Mouse (Mus musculus) embryonic facial prominence, embryonic 12.5 days (tissue): ENCODE results near the gene Slc35e3. TPM values are rescaled to one million over a fixed set of nuclear protein-coding genes. Genes with fewer than 3 reads are reported as not detected.
"Not testable (repeated sequence)": the region's sequence is repeated elsewhere in the genome, so short reads cannot be mapped to it uniquely, and the experiment has no call there.

Source experiments
- ATAC-seq: fragments of 200-750 bp; cut with Nextera tagmentation; 2 replicates; pipeline ENCODE4 v1.8.0; 2017; ENCODE audit not compliant: insufficient number of reproducible peaks, insufficient read depth, low FRiP score, low TSS enrichment
- H3K27ac ChIP-seq: fragments of 300-500 bp; sonication (generic); 2 replicates; pipeline ENCODE4 v1.5.1; 2016; ENCODE audit warnings: mild to moderate bottlenecking
- H3K27me3 ChIP-seq: fragments of 300-500 bp; sonication (generic); 2 replicates; pipeline ENCODE4 v1.6.1; 2016; ENCODE audit warnings: mild to moderate bottlenecking, moderate library complexity
- H3K36me3 ChIP-seq: fragments of 300-500 bp; sonication (generic); 2 replicates; pipeline ENCODE4 v1.6.1; 2016; ENCODE audit warnings: mild to moderate bottlenecking
- H3K4me1 ChIP-seq: fragments of 300-500 bp; sonication (generic); 2 replicates; pipeline ENCODE4 v1.6.1; 2016
- H3K4me2 ChIP-seq: fragments of 300-500 bp; sonication (generic); replicated peaks from 2 replicates; pipeline ENCODE4 v1.6.1; 2016; ENCODE audit warnings: mild to moderate bottlenecking, moderate library complexity
- H3K4me3 ChIP-seq: fragments of 300-500 bp; sonication (generic); 2 replicates; pipeline ENCODE4 v1.5.1; 2016; ENCODE audit warnings: mild to moderate bottlenecking
- H3K9ac ChIP-seq: fragments of 300-500 bp; sonication (generic); 2 replicates; pipeline ENCODE4 v1.6.1; 2016; ENCODE audit warnings: mild to moderate bottlenecking, moderate library complexity
- H3K9me3 ChIP-seq: fragments of 300-500 bp; sonication (generic); 2 replicates; pipeline ENCODE4 v1.6.1; 2016; ENCODE audit warnings: mild to moderate bottlenecking, moderate library complexity
- WGBS: fragments of 180-500 bp; shearing (Covaris S2); methylation state at CpG from one replicate; pipeline ENCODE4 v1.1.7; 2016; 5-methylcytosine and 5-hydroxymethylcytosine counted together
- polyA plus RNA-seq: library from polyadenylated mRNA; unstranded; fragments of >200 nt; fragmentation: Nextera tagmentation; extraction: Ambion mirVana; gene quantifications from 2 replicates; pipeline ENCODE4 v1.2.1, GENCODE M21; 2016

The Slc35e3 gene
- polyA plus RNA-seq, 1 experiment from 2014 or later, result 39.5 TPM

- ATAC-seq, H3K4me3 ChIP-seq, H3K27ac ChIP-seq, H3K9me3 ChIP-seq, H3K9ac ChIP-seq, H3K4me1 ChIP-seq, H3K4me2 ChIP-seq, H3K27me3 ChIP-seq: not testable (repeated sequence)
- 91% methylated on average over 3 of the region's 3 CpGs for WGBS
- H3K36me3 ChIP-seq, result peaks cover 89% of the 10 kb centered on the region
Measured at GRCm38 (mm10) chr10:117758344-117758743, 12.2 kb upstream of the Slc35e3 start.

GRCm38 (mm10) chr10:117757796-117758342 is 11.7 kb upstream of the Slc35e3 start:
- 92% methylated on average over 7 of the region's 7 CpGs for WGBS
- H3K27ac ChIP-seq, result no peak overlapping the region
- H3K9me3 ChIP-seq, result no peaks in the 10 kb centered on the region
- H3K9ac ChIP-seq, result no peak overlapping the region
- peaks cover 90% of the 10 kb centered on the region for H3K36me3 ChIP-seq
- H3K27me3 ChIP-seq, result no peaks in the 10 kb centered on the region
- no peak overlapping the region for H3K4me3 ChIP-seq
- no peaks in the 10 kb centered on the region for H3K4me1 ChIP-seq
- H3K4me2 ChIP-seq, result no peak overlapping the region
- no peak for ATAC-seq

GRCm38 (mm10) chr10:117757259-117757658 is 11.1 kb upstream of the Slc35e3 start:
- Histone ChIP-seq H3K9me3 (no peaks in the 10 kb centered on the region), H3K4me1 (no peaks in the 10 kb centered on the region), H3K9ac (no peak overlapping the region), H3K27ac (no peak overlapping the region), H3K4me2 (no peak overlapping the region), H3K27me3 (no peaks in the 10 kb centered on the region), H3K36me3 (peaks cover 87% of the 10 kb centered on the region), H3K4me3 (no peak overlapping the region)
- ATAC-seq, result no peak
- 85% methylated on average over 1 of the region's 1 CpGs for WGBS

GRCm38 (mm10) chr10:117756784-117757183 is 10.6 kb upstream of the Slc35e3 start:
- H3K4me2 ChIP-seq, result no peak overlapping the region
- H3K27me3 ChIP-seq, result no peaks in the 10 kb centered on the region
- no peak overlapping the region for H3K4me3 ChIP-seq
- H3K9me3 ChIP-seq, result no peaks in the 10 kb centered on the region
- no peak overlapping the region for H3K27ac ChIP-seq
- H3K4me1 ChIP-seq, result no peaks in the 10 kb centered on the region
- no peak overlapping the region for H3K9ac ChIP-seq
- no peak for ATAC-seq
- H3K36me3 ChIP-seq, result peaks cover 88% of the 10 kb centered on the region
- 91% methylated on average over 5 of the region's 5 CpGs for WGBS

GRCm38 (mm10) chr10:117755799-117756467 is 9.8 kb upstream of the Slc35e3 start:
- H3K27ac ChIP-seq, result no peak overlapping the region
- H3K4me1 ChIP-seq, result no peaks in the 10 kb centered on the region
- peaks cover 88% of the 10 kb centered on the region for H3K36me3 ChIP-seq
- H3K4me3 ChIP-seq, result no peak overlapping the region
- H3K27me3 ChIP-seq, result no peaks in the 10 kb centered on the region
- WGBS, result 91% methylated on average over 11 of the region's 11 CpGs
- H3K9ac ChIP-seq, result no peak overlapping the region
- no peak overlapping the region for H3K4me2 ChIP-seq
- no peaks in the 10 kb centered on the region for H3K9me3 ChIP-seq
- no peak for ATAC-seq

GRCm38 (mm10) chr10:117755086-117755798 is 9.1 kb upstream of the Slc35e3 start:
- Histone ChIP-seq H3K4me1 (no peaks in the 10 kb centered on the region), H3K9me3 (no peaks in the 10 kb centered on the region), H3K4me2 (no peak overlapping the region), H3K27ac (no peak overlapping the region), H3K4me3 (no peak overlapping the region), H3K27me3 (no peaks in the 10 kb centered on the region), H3K9ac (no peak overlapping the region), H3K36me3 (peaks cover 85% of the 10 kb centered on the region)
- WGBS, result 91% methylated on average over 13 of the region's 13 CpGs
- ATAC-seq, result no peak

- H3K36me3 ChIP-seq, result peaks cover 84% of the 10 kb centered on the region
- 97% methylated on average over 7 of the region's 7 CpGs for WGBS
- ATAC-seq, result no peak
Measured at GRCm38 (mm10) chr10:117754609-117754940, 8.4 kb upstream of the Slc35e3 start.

GRCm38 (mm10) chr10:117753711-117754608 is 7.8 kb upstream of the Slc35e3 start:
- H3K4me1 ChIP-seq, result no peaks in the 10 kb centered on the region
- H3K27ac ChIP-seq, result no peak overlapping the region
- no peak overlapping the region for H3K4me2 ChIP-seq
- H3K4me3 ChIP-seq, result no peak overlapping the region
- no peaks in the 10 kb centered on the region for H3K9me3 ChIP-seq
- no peaks in the 10 kb centered on the region for H3K27me3 ChIP-seq
- WGBS, result 94% methylated on average over 8 of the region's 8 CpGs
- no peak overlapping the region for H3K9ac ChIP-seq
- peaks cover 81% of the 10 kb centered on the region for H3K36me3 ChIP-seq
- no peak for ATAC-seq

More at GRCm38 (mm10) chr10:117754609-117754940, 8.4 kb upstream of the Slc35e3 start:
- no peaks in the 10 kb centered on the region for H3K9me3 ChIP-seq
- no peak overlapping the region for H3K4me3 ChIP-seq
- H3K27me3 ChIP-seq, result no peaks in the 10 kb centered on the region
- no peaks in the 10 kb centered on the region for H3K4me1 ChIP-seq
- H3K4me2 ChIP-seq, result no peak overlapping the region
- H3K27ac ChIP-seq, result no peak overlapping the region
- no peak overlapping the region for H3K9ac ChIP-seq

GRCm38 (mm10) chr10:117752851-117753647 is 6.9 kb upstream of the Slc35e3 start:
- Histone ChIP-seq H3K4me2 (no peak overlapping the region), H3K27ac (no peak overlapping the region), H3K9ac (no peak overlapping the region), H3K4me1 (no peaks in the 10 kb centered on the region), H3K9me3 (no peaks in the 10 kb centered on the region), H3K36me3 (peaks cover 76% of the 10 kb centered on the region), H3K27me3 (no peaks in the 10 kb centered on the region), H3K4me3 (no peak overlapping the region)
- ATAC-seq, result no peak
- 90% methylated on average over 5 of the region's 5 CpGs for WGBS

- H3K27ac ChIP-seq, result no peak overlapping the region
- H3K4me3 ChIP-seq, result no peak overlapping the region
- no peaks in the 10 kb centered on the region for H3K9me3 ChIP-seq
- no peak overlapping the region for H3K9ac ChIP-seq
- H3K4me2 ChIP-seq, result no peak overlapping the region
- no peaks in the 10 kb centered on the region for H3K27me3 ChIP-seq
- H3K36me3 ChIP-seq, result peaks cover 69% of the 10 kb centered on the region
- no peaks in the 10 kb centered on the region for H3K4me1 ChIP-seq
- no peak for ATAC-seq
- WGBS, result 95% methylated on average over 7 of the region's 7 CpGs
Measured at GRCm38 (mm10) chr10:117752304-117752821, 6.2 kb upstream of the Slc35e3 start.

- 93% methylated on average over 6 of the region's 6 CpGs for WGBS
- H3K27me3 ChIP-seq, result no peaks in the 10 kb centered on the region
- H3K4me3 ChIP-seq, result no peak overlapping the region
- H3K36me3 ChIP-seq, result peaks cover 62% of the 10 kb centered on the region
- H3K9ac ChIP-seq, result no peak overlapping the region
- H3K27ac ChIP-seq, result no peak overlapping the region
- ATAC-seq, result no peak
- no peaks in the 10 kb centered on the region for H3K9me3 ChIP-seq
- no peak overlapping the region for H3K4me2 ChIP-seq
- no peaks in the 10 kb centered on the region for H3K4me1 ChIP-seq
Measured at GRCm38 (mm10) chr10:117751744-117752143, 5.6 kb upstream of the Slc35e3 start.
